Comparison of ENCODE assay signal across 14 mouse cellular contexts in the genomic region with DNA sequence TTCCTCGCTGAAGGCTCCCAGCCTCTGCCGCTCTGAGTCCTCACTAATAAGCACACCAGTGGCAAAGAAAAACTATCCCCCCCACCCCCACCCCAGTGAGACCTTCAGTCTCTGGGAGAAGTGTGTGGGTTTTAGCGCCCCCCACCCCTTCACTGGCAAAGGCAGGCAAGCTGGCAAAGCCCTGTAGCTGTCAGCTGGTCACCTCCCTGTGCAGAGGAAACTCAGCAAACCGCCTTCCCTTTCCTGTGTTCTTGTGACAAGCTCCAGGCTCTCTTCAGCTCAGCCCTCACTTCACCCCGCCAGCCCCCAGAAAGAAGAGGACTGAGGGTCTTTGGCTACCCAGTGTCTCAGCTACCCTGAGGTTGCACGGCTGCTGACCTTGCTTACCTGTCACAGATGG. TPM values are rescaled to one million over a fixed set of nuclear protein-coding genes. Genes with fewer than 3 reads are reported as not detected.
A peak's percentile ranks its signal among the peaks of the same experiment; 100 is the strongest.
DNase-seq lines count a peak whose midpoint lies in the region; ATAC-seq lines count a peak whose summit lies in the region.
"Had no signal": no experiment of that assay in that cellular context is flagged by ENCODE, and none has a peak within 500 bp of the region (broad histone marks: within the 10 kb centered on the region; RNA-seq: fewer than 3 reads in every experiment).

No protein-coding gene starts in this region.

- H3K9me3 ChIP-seq in midbrain, embryonic 13.5 days, result no peaks in the 10 kb centered on the region
- H3K9me3 ChIP-seq in midbrain, embryonic 14.5 days (ENCODE audit: control insufficient read depth, low read length), result no peaks in the 10 kb centered on the region
- no peaks in the 10 kb centered on the region for H3K9me3 ChIP-seq in midbrain, embryonic 15.5 days
- H3K9me3 ChIP-seq: heart, embryonic 15.5 days; limb, embryonic 15.5 days had no signal

- peak; percentile 92 for DNase-seq in heart, adult 11 months
- DNase-seq in heart, postnatal 10 days, result no peak
- DNase-seq in midbrain, embryonic 14.5 days, result no peak
- peak; percentile 50 for DNase-seq in induced T-regulatory cell, adult 2 months (ENCODE audit: low read depth)
- no peak for DNase-seq in thymus, postnatal 14 days
- DNase-seq: adrenal gland, postnatal 10 days had no signal

- H3K27me3 ChIP-seq in midbrain, embryonic 13.5 days, result no peaks in the 10 kb centered on the region
- H3K27me3 ChIP-seq in midbrain, embryonic 14.5 days (ENCODE audit: control insufficient read depth, insufficient read depth, low read length), result no peaks in the 10 kb centered on the region
- H3K27me3 ChIP-seq in midbrain, embryonic 15.5 days (replicated peaks), result no peaks in the 10 kb centered on the region
- H3K27me3 ChIP-seq: heart, embryonic 15.5 days; limb, embryonic 15.5 days had no signal

- H3K27ac ChIP-seq in midbrain, embryonic 13.5 days, result 0 out of 2 replicates have a peak overlapping the region, but pooled peaks have one; percentile 54
- H3K27ac ChIP-seq in midbrain, embryonic 14.5 days (replicated peaks; ENCODE audit: low read depth, low read length), result no peak overlapping the region
- H3K27ac ChIP-seq in midbrain, embryonic 15.5 days, result no peak overlapping the region
- H3K27ac ChIP-seq: heart, embryonic 15.5 days; limb, embryonic 15.5 days had no signal

- no peak overlapping the region for H3K4me2 ChIP-seq in midbrain, embryonic 13.5 days (replicated peaks)
- no peak overlapping the region for H3K4me2 ChIP-seq in midbrain, embryonic 14.5 days (ENCODE audit: low read length)
- no peak overlapping the region for H3K4me2 ChIP-seq in midbrain, embryonic 15.5 days
- H3K4me2 ChIP-seq: heart, embryonic 15.5 days; limb, embryonic 15.5 days had no signal

- no peaks in the 10 kb centered on the region for H3K36me3 ChIP-seq in midbrain, embryonic 13.5 days
- H3K36me3 ChIP-seq in midbrain, embryonic 14.5 days (ENCODE audit: control insufficient read depth, insufficient read depth, low read length), result no peaks in the 10 kb centered on the region
- no peaks in the 10 kb centered on the region for H3K36me3 ChIP-seq in midbrain, embryonic 15.5 days (replicated peaks)
- H3K36me3 ChIP-seq: heart, embryonic 15.5 days; limb, embryonic 15.5 days had no signal

- no peak; the same call in 1 of the 2 replicates for ATAC-seq in midbrain, embryonic 13.5 days
- ATAC-seq in midbrain, embryonic 14.5 days (ENCODE audit: low FRiP score, low TSS enrichment), result no peak
- ATAC-seq in midbrain, embryonic 15.5 days (replicated peaks), result peak; percentile 13; the same call in 1 of the 2 replicates
- ATAC-seq: intestine, embryonic 16.5 days had no signal

- H3K9ac ChIP-seq in midbrain, embryonic 13.5 days (replicated peaks), result no peak overlapping the region
- no peak overlapping the region for H3K9ac ChIP-seq in midbrain, embryonic 14.5 days (replicated peaks; ENCODE audit: low read length)
- no peak overlapping the region for H3K9ac ChIP-seq in midbrain, embryonic 15.5 days
- H3K9ac ChIP-seq: heart, embryonic 15.5 days; limb, embryonic 15.5 days had no signal

- H3K4me1 ChIP-seq in midbrain, embryonic 13.5 days (replicated peaks), result peaks cover 29% of the 10 kb centered on the region
- peaks cover 17% of the 10 kb centered on the region for H3K4me1 ChIP-seq in midbrain, embryonic 14.5 days (ENCODE audit: control insufficient read depth, insufficient read depth, low read length)
- H3K4me1 ChIP-seq in midbrain, embryonic 15.5 days, result peaks cover 13% of the 10 kb centered on the region

- WGBS in midbrain, embryonic 13.5 days, result 70% methylated on average over 6 of the region's 6 CpGs
- 64% methylated on average over 6 of the region's 6 CpGs for WGBS in midbrain, embryonic 14.5 days
- WGBS in midbrain, embryonic 15.5 days, result 66% methylated on average over 6 of the region's 6 CpGs

- intact Hi-C loops in heart, postnatal 10 days (cut with DNase I), result no loop called here

- H3K4me3 ChIP-seq in midbrain, embryonic 13.5 days (replicated peaks), result no peak overlapping the region
- no peak overlapping the region for H3K4me3 ChIP-seq in midbrain, embryonic 14.5 days (replicated peaks; ENCODE audit: low read depth, low read length)
- no peak overlapping the region for H3K4me3 ChIP-seq in midbrain, embryonic 15.5 days
- H3K4me3 ChIP-seq: heart, embryonic 15.5 days; limb, embryonic 15.5 days had no signal

RNA-seq across cellular contexts. Expression of a gene that starts 44.4 kb away (rescaled TPM):
- total RNA-seq in heart, postnatal 10 days (2021), result not detected
- polyA plus RNA-seq in midbrain, embryonic 13.5 days (2015; fragmentation: Nextera tagmentation; extraction: Ambion mirVana), result 0.36 TPM in 1 of 2 replicates, not detected in the other
- not detected in 2 replicates for polyA plus RNA-seq in midbrain, embryonic 14.5 days (2014; fragmentation: Nextera tagmentation; extraction: Ambion mirVana)
- polyA plus RNA-seq in midbrain, embryonic 15.5 days (2015; fragmentation: Nextera tagmentation; extraction: Ambion mirVana), result 0.09 TPM in 1 of 2 replicates, not detected in the other
- total RNA-seq: adrenal gland, postnatal 10 days; gastrocnemius, adult 8-10 months had no signal
- polyA plus RNA-seq: cortical plate, adult 2 months; heart, embryonic 15.5 days; limb, embryonic 15.5 days; urinary bladder, adult 2 months had no signal

Comparison
In these comparisons a context has a peak if more than half of its experiments do, and no peak if none do; other contexts are left out.
1. DNase-seq: peak in heart, adult 11 months (single experiment) and induced T-regulatory cell, adult 2 months (single experiment); none in heart, postnatal 10 days (0 of 2), midbrain, embryonic 14.5 days (single experiment) and thymus, postnatal 14 days (single experiment).